Mouse (Mus musculus): Measurements from ENCODE around the gene Ube2z. TPM values are rescaled to one million over a fixed set of nuclear protein-coding genes. Genes with fewer than 3 reads are reported as not detected.

Gene Ube2z
- polyA plus RNA-seq, 1 experiment from 2014 or later, result 25.6 TPM

DNA sequence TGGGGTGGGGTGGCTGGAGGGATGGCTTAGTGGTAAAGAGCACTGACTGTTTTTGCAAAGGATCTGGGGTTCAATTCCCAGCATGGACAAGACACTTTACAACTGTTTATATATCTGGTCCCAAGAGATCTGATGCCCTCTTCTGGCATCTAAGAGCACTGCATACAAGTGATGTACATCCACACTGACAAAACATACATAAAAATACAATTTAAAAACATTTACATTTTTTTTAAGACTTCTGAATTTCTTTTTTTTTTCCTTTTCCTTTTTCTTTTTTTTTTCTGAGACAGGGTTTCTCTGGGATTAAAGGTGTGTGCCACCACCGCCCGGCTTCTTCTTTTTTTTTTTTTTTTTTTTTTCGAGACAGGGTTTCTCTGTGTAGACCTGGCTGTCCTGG is 31.9 kb downstream of the Ube2z start:
- H3K36me3 ChIP-seq, result peaks cover 6% of the 10 kb centered on the region; the same call in 1 of the 2 replicates
- 100% methylated on average over 3 of the region's 3 CpGs for WGBS
- H3K4me2 ChIP-seq, result no peak overlapping the region
- peaks cover 12% of the 10 kb centered on the region for H3K4me1 ChIP-seq (replicated peaks)
- H3K9me3 ChIP-seq (replicated peaks), result no peaks in the 10 kb centered on the region
- no peak overlapping the region for H3K4me3 ChIP-seq
- no peaks in the 10 kb centered on the region for H3K27me3 ChIP-seq
- H3K27ac ChIP-seq, result no peak overlapping the region
- H3K9ac ChIP-seq, result no peak overlapping the region
- no peak for ATAC-seq (replicated peaks; ENCODE audit: insufficient number of reproducible peaks, insufficient read depth, low FRiP score, low read depth)

DNA sequence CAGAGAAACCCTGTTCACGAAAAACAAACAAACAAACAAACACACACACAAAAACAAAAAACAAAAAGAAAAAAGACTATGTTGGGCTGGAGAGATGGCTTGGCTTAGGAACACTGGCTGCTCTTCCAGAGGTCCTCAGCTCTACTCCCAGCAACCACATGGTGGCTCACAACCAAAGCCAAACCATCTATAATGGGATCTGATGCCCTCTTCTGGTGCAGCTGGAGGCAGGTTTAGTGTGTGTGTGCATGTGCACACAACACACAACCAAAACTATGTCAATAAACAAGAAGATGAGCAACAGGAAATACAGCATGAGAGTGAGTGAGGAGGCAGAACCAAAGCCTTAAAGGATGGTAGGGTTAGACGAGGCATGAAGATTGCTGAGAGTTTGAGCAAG is 33.5 kb downstream of the Ube2z start:
- Histone ChIP-seq H3K4me1 (replicated peaks) (peaks cover 12% of the 10 kb centered on the region), H3K9ac (no peak overlapping the region), H3K36me3 (no peaks in the 10 kb centered on the region), H3K4me2 (no peak overlapping the region), H3K27me3 (no peaks in the 10 kb centered on the region), H3K27ac (no peak overlapping the region), H3K4me3 (no peak overlapping the region), H3K9me3 (replicated peaks) (no peaks in the 10 kb centered on the region)
- ATAC-seq (replicated peaks; ENCODE audit: insufficient number of reproducible peaks, insufficient read depth, low FRiP score, low read depth), result no peak
- WGBS, result 79% methylated on average over 2 of the region's 2 CpGs

- Histone ChIP-seq H3K27ac (no peak overlapping the region), H3K4me1 (replicated peaks) (peaks cover 7% of the 10 kb centered on the region), H3K9ac (no peak overlapping the region), H3K9me3 (replicated peaks) (no peaks in the 10 kb centered on the region), H3K36me3 (no peaks in the 10 kb centered on the region), H3K27me3 (no peaks in the 10 kb centered on the region), H3K4me2 (no peak overlapping the region), H3K4me3 (no peak overlapping the region)
- WGBS, result 74% methylated on average over 3 of the region's 3 CpGs
- no peak for ATAC-seq (replicated peaks; ENCODE audit: insufficient number of reproducible peaks, insufficient read depth, low FRiP score, low read depth)
Observed at GRCm38 (mm10) chr11:96030571-96030970, 34.6 kb downstream of the Ube2z start.

DNA sequence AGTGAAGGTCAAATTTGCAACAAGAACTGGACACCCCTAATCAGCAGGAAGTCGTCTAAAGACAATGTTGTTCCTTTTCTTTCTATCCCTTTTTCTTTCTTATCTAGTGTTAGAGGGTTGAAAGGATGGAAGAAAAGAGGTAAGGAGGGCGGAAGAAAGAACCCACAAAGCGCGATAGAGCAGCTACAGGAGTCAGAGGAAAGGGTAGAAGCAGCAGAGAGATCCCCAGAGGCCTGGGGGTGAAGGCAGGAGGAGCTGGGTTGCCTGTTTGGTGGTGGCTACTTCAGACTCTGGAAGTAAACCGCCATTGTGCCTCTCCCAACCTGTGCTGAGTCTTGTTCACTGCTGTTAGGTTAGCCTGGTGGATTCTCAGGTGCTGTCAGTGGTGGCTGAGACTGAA is 37.1 kb downstream of the Ube2z start:
- ATAC-seq (replicated peaks; ENCODE audit: insufficient number of reproducible peaks, insufficient read depth, low FRiP score, low read depth), result no peak
- no peak overlapping the region for H3K4me2 ChIP-seq
- H3K4me1 ChIP-seq (replicated peaks), result no peaks in the 10 kb centered on the region
- no peaks in the 10 kb centered on the region for H3K27me3 ChIP-seq
- no peak overlapping the region for H3K9ac ChIP-seq
- H3K4me3 ChIP-seq, result no peak overlapping the region
- no peak overlapping the region for H3K27ac ChIP-seq
- WGBS, result 48% methylated on average over 5 of the region's 5 CpGs
- H3K36me3 ChIP-seq, result no peaks in the 10 kb centered on the region
- no peaks in the 10 kb centered on the region for H3K9me3 ChIP-seq (replicated peaks)

- Histone ChIP-seq H3K9me3 (replicated peaks) (no peaks in the 10 kb centered on the region), H3K4me1 (replicated peaks) (peaks cover 6% of the 10 kb centered on the region), H3K9ac (no peak overlapping the region), H3K4me3 (no peak overlapping the region), H3K36me3 (no peaks in the 10 kb centered on the region), H3K27me3 (no peaks in the 10 kb centered on the region), H3K4me2 (no peak overlapping the region), H3K27ac (no peak overlapping the region)
- no peak for ATAC-seq (replicated peaks; ENCODE audit: insufficient number of reproducible peaks, insufficient read depth, low FRiP score, low read depth)
- 35% methylated on average over 4 of the region's 4 CpGs for WGBS
Observed at GRCm38 (mm10) chr11:96020622-96021021, 44.6 kb downstream of the Ube2z start.

DNA sequence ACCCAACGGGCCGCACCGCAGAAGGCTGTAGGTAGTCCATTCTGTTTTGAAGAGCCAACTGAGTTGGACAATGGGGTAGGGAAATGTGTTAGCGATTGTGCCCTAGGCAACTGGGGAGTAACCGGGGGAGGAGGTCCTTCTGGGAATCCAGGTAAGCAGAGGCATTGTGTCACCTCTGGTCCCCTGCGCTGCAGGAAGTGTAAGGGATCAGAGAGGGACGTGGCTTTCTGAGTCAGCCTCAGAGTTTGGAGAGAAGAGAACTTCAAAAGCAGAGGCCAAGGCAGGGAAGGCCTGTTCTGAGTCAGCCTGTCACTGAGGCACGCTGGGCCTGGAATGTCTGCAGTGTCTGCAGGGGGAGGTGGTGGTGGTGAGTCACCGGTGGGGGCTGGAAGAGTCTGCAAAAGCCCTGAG is 47.2 kb downstream of the Ube2z start:
- H3K4me1 ChIP-seq (replicated peaks), result peaks cover 6% of the 10 kb centered on the region
- no peak overlapping the region for H3K4me3 ChIP-seq
- ATAC-seq (replicated peaks; ENCODE audit: insufficient number of reproducible peaks, insufficient read depth, low FRiP score, low read depth), result peak; percentile 69; the same call in 1 of the 2 replicates
- no peaks in the 10 kb centered on the region for H3K9me3 ChIP-seq (replicated peaks)
- no peak overlapping the region for H3K27ac ChIP-seq
- WGBS, result 14% methylated on average over 9 of the region's 9 CpGs
- no peak overlapping the region for H3K4me2 ChIP-seq
- no peaks in the 10 kb centered on the region for H3K27me3 ChIP-seq
- no peak overlapping the region for H3K9ac ChIP-seq
- H3K36me3 ChIP-seq, result no peaks in the 10 kb centered on the region

- no peaks in the 10 kb centered on the region for H3K9me3 ChIP-seq (replicated peaks)
- no peaks in the 10 kb centered on the region for H3K36me3 ChIP-seq
- 17% methylated on average over 5 of the region's 5 CpGs for WGBS
- no peaks in the 10 kb centered on the region for H3K27me3 ChIP-seq
- no peak overlapping the region for H3K27ac ChIP-seq
- peaks cover 6% of the 10 kb centered on the region for H3K4me1 ChIP-seq (replicated peaks)
- no peak overlapping the region for H3K4me3 ChIP-seq
- no peak overlapping the region for H3K4me2 ChIP-seq
- ATAC-seq (replicated peaks; ENCODE audit: insufficient number of reproducible peaks, insufficient read depth, low FRiP score, low read depth), result no peak
- no peak overlapping the region for H3K9ac ChIP-seq
Observed at GRCm38 (mm10) chr11:96015421-96015820, 49.8 kb downstream of the Ube2z start.

DNA sequence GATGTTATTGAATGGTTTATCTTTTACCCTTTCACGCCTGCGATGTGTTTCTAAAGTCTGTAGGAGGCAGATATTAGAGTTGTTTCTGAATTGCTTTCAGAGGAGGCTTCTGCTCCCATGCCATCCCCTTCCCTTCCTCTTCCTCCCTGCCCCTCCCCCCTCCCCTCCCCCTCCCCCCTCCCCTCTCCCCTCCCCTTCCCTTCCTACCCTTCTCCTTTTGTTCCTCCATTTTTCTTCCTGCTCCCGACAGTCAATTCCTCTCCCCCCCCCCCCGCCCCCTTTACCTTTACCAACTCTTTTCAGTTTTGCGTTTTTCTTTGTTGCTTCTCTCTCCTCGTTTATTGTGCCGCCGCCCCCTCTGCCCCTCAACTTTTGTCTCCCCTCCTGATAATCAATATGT is 53.2 kb downstream of the Ube2z start:
- H3K9me3 ChIP-seq (replicated peaks), result no peaks in the 10 kb centered on the region
- H3K4me1 ChIP-seq (replicated peaks), result peaks cover 5% of the 10 kb centered on the region
- no peak for ATAC-seq (replicated peaks; ENCODE audit: insufficient number of reproducible peaks, insufficient read depth, low FRiP score, low read depth)
- no peaks in the 10 kb centered on the region for H3K36me3 ChIP-seq
- no peak overlapping the region for H3K4me2 ChIP-seq
- H3K27ac ChIP-seq, result no peak overlapping the region
- H3K4me3 ChIP-seq, result no peak overlapping the region
- WGBS, result 4% methylated on average over 6 of the region's 8 CpGs
- H3K27me3 ChIP-seq, result no peaks in the 10 kb centered on the region
- no peak overlapping the region for H3K9ac ChIP-seq

DNA sequence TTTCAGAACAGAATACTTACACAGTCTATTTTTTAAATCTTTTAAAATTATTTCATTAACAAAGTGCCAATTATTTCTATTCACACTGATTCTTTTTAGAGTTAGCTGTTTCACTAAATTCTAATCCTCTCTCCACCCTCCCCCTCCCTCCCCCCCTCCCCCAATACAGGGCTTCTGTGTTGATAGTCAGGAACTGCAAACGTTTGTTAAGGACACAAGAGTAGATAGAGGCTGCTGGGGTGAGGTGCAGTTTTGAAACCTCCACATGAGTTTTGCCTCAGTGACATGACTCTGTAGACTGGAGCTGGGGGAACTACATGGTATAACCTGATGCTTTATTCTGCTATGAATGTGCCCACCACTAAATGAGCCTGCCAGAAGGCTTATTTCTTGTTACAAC is 56.4 kb downstream of the Ube2z start:
- H3K27me3 ChIP-seq, result no peaks in the 10 kb centered on the region
- ATAC-seq (replicated peaks; ENCODE audit: insufficient number of reproducible peaks, insufficient read depth, low FRiP score, low read depth), result no peak
- no peak overlapping the region for H3K4me2 ChIP-seq

GRCm38 (mm10) chr11:96007516-96008235 is 57.5 kb downstream of the Ube2z start:
- no peaks in the 10 kb centered on the region for H3K9me3 ChIP-seq (replicated peaks)
- H3K4me1 ChIP-seq (replicated peaks), result peaks cover 26% of the 10 kb centered on the region
- peak; percentile 15; the same call in 1 of the 2 replicates for ATAC-seq (replicated peaks; ENCODE audit: insufficient number of reproducible peaks, insufficient read depth, low FRiP score, low read depth)
- peak overlapping the region; percentile 84 for H3K27ac ChIP-seq
- WGBS, result under 1% methylated on average over 33 of the region's 33 CpGs
- peak overlapping the region; percentile 86 for H3K4me3 ChIP-seq
- H3K36me3 ChIP-seq, result no peaks in the 10 kb centered on the region
- peak overlapping the region; percentile 98 for H3K4me2 ChIP-seq
- peak overlapping the region; percentile 75 for H3K9ac ChIP-seq
- no peaks in the 10 kb centered on the region for H3K27me3 ChIP-seq

More for the DNA sequence above, 56.4 kb downstream of the Ube2z start:
- no peaks in the 10 kb centered on the region for H3K36me3 ChIP-seq
- H3K4me3 ChIP-seq, result no peak overlapping the region
- H3K4me1 ChIP-seq (replicated peaks), result peaks cover 19% of the 10 kb centered on the region
- 4% methylated on average over 1 of the region's 1 CpGs for WGBS
- H3K9ac ChIP-seq, result no peak overlapping the region
- H3K9me3 ChIP-seq (replicated peaks), result no peaks in the 10 kb centered on the region
- H3K27ac ChIP-seq, result no peak overlapping the region

- ATAC-seq (replicated peaks; ENCODE audit: insufficient number of reproducible peaks, insufficient read depth, low FRiP score, low read depth), result peak; percentile 59
- Histone ChIP-seq H3K9ac (peak overlapping the region; percentile 75), H3K27ac (peak overlapping the region; percentile 84), H3K4me2 (peak overlapping the region; percentile 98), H3K27me3 (no peaks in the 10 kb centered on the region), H3K36me3 (no peaks in the 10 kb centered on the region), H3K4me1 (replicated peaks) (peaks cover 33% of the 10 kb centered on the region), H3K9me3 (replicated peaks) (no peaks in the 10 kb centered on the region), H3K4me3 (peak overlapping the region; percentile 86)
- WGBS, result under 1% methylated on average over 65 of the region's 67 CpGs
Observed at GRCm38 (mm10) chr11:96006852-96007515, 58.2 kb downstream of the Ube2z start.

All from heart, embryonic 15.5 days (tissue).